Mouse (Mus musculus): ENCODE results near the gene Mapk14.

Gene Mapk14

DNA sequence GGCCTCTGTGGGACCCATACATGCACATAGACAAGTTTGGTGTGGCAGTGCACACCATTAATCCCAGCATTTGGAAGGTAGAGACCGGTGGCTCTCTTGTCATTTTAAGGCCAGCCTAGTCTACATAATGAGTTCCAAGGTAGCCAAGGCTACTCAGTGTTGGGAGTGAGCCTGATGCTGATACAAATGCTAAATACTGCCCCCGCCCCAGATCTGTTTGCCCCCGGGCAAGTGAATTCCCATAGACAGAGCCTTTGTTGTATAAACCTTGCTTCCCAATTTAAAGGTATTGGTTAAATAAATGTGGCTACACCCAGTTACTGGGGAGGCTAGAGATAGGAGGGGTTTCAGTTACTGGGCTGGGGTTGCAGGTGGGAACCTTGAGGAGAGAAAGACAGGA lies 93.9 kb downstream of the Mapk14 start:
- no peak for DNase-seq (ENCODE audit: low spot score)

DNA sequence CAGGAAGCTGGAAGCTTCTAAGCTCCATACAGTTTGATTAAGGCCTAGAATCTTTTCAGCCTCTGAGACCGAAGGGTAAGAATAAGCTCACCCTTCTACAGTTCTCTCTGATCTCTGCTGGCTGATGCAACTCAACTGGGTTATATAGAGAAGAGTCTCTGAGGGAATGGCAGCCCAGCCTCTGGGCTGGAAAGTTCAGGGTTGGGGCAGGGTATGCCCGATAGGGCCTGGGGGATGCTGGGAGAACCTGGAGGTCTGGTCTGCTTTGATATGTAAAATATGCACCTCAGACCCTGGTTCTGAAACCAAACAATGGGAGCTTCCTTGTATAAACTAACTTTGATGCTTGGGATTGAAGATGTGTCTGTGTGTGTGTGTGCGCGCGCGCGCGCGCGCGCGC lies 96.4 kb downstream of the Mapk14 start:
- DNase-seq (ENCODE audit: low spot score): no peak

DNA sequence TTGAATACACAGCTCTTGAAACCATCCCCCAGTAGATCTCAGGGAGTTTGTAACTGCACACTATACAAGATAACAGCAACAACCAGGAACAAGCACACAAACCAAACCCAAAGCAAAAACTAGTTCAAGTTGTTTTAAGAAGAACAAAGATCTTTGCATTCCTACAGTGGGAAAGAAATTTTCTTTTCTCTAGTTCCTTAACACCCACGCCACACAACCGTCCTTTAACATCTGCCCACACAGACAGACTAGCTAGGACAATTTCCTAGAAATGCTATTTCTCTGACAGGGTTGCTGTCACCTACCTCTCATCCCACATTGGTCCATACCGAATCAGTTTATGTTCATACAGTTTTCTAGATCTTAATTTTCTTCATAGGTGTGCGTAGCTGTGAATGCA lies 105.9 kb downstream of the Mapk14 start:
- no peak for DNase-seq (ENCODE audit: low spot score)

All from layer of hippocampus, adult 11-12 months (tissue).